Mouse (Mus musculus) natural killer cell, adult 2 months (primary cell): ENCODE data around the gene Hist1h2bk.
"Not testable (repeated sequence)": the region's sequence is repeated elsewhere in the genome, so short reads cannot be mapped to it uniquely, and the experiment has no call there.

Experiments used
- DNase-seq, 2 experiments: peaks; one replicate each; pipeline ENCODE4 v3.0.0; 2022; ENCODE audit warnings: low spot score in 2 of 2

The Hist1h2bk gene

GRCm38 (mm10) chr13:22040464-22041141 lies 4.9 kb downstream of the Hist1h2bk start:
- no peak for DNase-seq

DNA sequence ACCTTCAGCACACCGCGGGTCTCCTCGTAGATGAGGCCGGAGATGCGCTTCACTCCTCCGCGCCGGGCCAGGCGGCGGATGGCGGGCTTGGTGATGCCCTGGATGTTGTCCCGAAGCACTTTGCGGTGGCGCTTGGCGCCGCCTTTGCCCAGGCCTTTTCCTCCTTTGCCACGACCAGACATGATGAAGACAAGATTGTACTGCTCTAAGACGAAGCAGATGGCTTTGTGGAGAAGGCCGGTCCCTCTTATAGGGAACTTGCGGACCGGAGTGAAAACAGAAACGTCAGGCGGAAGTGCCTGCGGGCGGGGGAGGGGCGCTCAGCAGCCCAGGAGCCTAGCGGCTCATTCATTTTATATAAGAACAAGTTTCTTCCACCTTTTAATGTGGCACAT lies 5.5 kb downstream of the Hist1h2bk start, which contains the start of gene Hist1h4i:
Gene Hist1h4i (minus strand): TSS at position 221 of the 395 bp plus-strand sequence.
- peak; percentile 91 to 95 for DNase-seq

GRCm38 (mm10) chr13:22041651-22042567 lies 6.2 kb downstream of the Hist1h2bk start:
- no peak for DNase-seq

GRCm38 (mm10) chr13:22042568-22043502 lies 7.2 kb downstream of the Hist1h2bk start, which contains the start of the genes Hist1h2ag and Hist1h2bj:
Gene Hist1h2ag, minus strand, starts transcription at chr13:22042944.
Gene Hist1h2bj, plus strand, starts transcription at chr13:22043214.
- DNase-seq: peak; percentile 88 to 89

DNA sequence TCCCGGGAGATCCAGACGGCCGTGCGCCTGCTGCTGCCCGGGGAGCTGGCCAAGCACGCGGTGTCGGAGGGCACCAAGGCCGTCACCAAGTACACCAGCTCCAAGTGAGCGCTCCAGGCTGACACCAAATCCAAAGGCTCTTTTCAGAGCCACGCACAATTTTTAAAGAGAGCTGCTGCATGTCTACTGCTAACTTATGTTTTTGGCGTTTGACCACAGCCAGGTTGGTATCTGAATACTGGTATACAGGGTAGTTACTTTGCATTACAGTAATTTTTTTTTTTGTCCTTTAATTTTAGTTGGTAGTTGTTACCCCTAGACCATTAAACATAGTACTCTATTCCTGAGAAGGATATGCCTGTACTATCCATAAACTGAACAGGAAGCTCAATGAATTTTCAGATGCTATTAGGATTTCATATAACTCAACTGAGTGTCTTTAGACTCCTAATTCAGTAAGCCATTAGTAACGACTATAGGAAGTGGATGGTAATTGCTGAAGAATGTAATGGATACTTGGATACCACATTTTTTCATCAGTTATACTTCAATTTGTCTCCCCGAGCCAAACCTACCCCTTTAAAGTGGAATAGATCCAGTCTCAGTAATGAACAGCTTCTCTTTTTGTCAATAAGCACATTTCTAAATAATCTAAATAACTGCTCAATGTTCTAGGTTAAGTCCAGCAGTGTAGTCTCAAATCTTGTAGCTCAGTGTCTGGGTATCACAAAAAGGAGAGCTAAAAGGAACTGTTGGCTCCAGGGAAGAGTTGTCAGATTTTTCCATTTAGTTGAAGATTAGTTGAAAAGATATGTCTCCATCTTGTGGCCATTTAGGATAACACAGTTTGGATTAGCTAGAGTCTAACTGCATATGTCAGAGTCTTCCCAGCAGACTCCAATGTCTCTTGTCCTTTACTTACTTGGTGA lies 8.1 kb downstream of the Hist1h2bk start:
- no peak for DNase-seq

- DNase-seq: no peak
Observed at GRCm38 (mm10) chr13:22044432-22045155, 8.9 kb downstream of the Hist1h2bk start.

DNA sequence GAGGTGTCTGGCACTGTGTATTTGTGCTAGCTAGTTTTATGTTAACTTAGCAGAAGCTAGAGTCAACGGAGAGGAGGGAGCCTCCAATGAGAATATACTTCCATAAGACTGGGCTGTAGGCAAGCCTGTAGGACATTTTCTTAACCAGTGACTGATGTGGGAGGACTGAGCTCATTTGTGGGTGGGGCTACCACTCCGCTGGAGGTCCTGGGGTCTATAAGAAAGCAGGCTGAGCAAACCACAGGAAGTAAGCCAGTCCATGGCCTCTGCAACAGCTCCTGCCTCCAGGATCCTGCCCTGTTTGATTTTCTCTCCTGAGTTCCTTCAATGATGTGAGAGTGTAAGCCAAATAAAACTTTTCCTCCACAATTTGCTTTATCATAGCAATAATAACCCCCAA lies 9.6 kb downstream of the Hist1h2bk start:
- no peak for DNase-seq

GRCm38 (mm10) chr13:22049041-22049440 lies 13.4 kb downstream of the Hist1h2bk start:
- DNase-seq: no peak

DNA sequence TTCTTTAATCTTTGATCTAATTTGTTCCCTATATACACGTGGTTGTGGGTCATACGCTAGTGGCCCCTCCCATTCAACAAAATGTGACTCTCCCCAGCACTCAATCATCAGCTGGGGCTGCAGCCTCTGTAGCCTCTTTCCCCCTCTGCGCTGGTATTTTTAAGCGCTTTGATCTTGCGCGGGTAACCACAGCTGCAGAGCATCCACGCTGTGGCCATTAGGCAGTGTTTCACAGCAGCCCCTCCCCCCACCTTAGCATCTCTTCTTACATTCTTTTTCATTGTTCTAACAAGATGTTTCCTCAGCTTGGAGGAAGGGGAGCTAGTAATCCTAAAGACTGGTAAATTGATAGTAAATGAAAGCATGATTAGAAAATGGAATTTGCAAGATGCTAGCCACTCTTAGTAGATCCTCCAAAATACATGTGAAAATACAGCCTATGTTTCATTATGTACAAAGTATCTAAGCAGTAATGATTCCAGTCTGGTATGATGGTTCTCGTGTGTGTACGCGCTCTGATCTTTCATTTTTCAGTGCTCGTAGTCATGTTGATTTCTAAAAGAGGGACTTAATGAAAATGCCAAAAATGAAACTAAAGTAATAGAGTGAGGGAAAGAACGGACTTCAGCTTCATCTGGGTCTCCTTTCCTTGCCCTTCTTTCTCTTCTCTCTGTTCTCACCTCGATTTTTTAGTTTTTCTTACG lies 14.2 kb downstream of the Hist1h2bk start:
- peak; percentile 66 for DNase-seq

- peak; percentile 82 to 91 for DNase-seq
Observed at GRCm38 (mm10) chr13:22050591-22051522, 15.2 kb downstream of the Hist1h2bk start.

DNA sequence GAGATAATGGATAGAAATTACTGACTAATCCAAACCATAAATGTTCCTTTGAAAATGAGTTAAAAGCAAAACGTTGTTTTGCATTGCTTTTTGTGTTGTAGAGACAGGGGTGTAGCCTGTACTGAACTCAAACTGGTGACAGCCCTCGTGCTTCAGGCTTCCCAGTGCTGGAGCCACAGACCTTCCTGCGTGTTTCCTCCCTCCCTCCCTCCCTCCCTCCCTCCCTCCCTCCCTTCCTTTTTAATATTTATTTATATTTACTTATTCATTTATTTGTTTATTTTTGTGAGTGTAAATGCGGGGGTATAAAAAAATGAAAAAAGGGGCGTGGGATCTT lies 15.8 kb downstream of the Hist1h2bk start:
- DNase-seq: no peak

DNA sequence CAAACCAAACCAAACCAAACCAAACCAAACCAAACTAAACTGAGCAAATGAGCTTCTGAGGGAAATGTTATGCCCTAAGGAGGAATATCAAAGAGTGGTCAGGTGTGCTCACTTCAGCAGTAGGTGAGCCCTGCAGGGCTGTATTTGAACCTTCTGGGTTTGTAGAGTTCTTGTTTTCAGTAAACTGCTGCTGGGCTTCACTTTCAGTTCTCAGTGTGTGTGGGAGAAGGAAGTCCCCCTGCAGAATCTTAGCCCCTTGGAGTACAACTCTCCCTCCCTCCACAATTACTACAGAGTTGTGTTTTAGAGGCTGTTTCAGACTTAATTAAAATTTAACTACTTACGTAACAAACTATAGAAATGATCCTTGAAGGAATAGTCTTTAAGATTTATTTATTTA lies 18.1 kb downstream of the Hist1h2bk start:
- DNase-seq: no peak

GRCm38 (mm10) chr13:22061422-22061821 lies 25.8 kb downstream of the Hist1h2bk start:
- no peak for DNase-seq

DNA sequence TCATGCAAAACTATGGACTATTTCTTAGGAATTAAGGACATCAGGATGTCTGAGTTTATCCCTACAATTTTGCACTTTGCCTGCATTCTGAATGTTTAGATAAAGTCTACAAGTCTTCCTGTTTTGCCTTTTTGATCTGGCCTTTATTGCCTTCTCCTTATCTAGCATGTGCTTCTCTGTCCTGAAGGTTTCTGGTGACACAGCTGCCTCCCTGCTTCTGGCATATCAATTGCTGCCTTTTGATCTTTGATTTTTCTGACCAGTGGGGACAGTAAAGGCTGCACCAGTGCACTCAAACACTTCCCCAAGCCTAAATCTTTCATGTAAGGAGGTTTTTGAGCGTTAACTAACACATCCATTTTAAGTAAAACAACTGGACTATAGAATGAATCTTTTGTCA lies 27.8 kb downstream of the Hist1h2bk start:
- DNase-seq: no peak

- not testable (repeated sequence) for DNase-seq
Observed at GRCm38 (mm10) chr13:22084140-22084539, 48.5 kb downstream of the Hist1h2bk start, which contains the start of gene Vmn1r188. Gene Vmn1r188, plus strand, starts transcription at chr13:22084440.
